Mouse (Mus musculus) retina, postnatal 1 day (tissue): ENCODE measurements around the gene Csf3.
A peak's percentile ranks its signal among the peaks of the same experiment; 100 is the strongest.
"Not testable (repeated sequence)": the region's sequence is repeated elsewhere in the genome, so short reads cannot be mapped to it uniquely, and the experiment has no call there.

ENCODE experiments used
- DNase-seq: peaks from one replicate; pipeline ENCODE4 v3.0.0-alpha.2; 2012

Gene Csf3

DNA sequence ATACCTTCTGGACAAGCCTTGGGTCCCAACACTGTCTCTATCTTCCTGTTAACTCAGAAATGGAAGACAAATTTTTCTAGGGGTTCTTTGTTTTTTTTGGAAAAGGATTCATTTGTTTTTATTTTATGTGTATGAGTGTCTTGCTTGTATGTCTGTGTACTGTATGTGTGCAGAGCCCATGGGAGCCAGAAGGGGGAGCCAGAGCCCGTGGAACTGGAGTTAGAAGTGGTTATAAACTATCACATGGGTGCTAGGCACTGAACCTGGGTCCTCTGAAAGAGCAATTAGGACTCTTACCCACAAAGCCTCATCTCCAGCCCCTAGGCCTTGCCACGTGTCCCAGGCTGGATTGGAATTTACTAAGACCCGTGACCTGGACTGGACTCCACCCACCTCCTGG lies 33.0 kb downstream of the Csf3 start:
- DNase-seq = no peak

- DNase-seq = no peak
Measured at GRCm38 (mm10) chr11:98735111-98735510, 34.0 kb downstream of the Csf3 start.

GRCm38 (mm10) chr11:98736176-98736575 lies 35.1 kb downstream of the Csf3 start:
- DNase-seq = no peak

DNA sequence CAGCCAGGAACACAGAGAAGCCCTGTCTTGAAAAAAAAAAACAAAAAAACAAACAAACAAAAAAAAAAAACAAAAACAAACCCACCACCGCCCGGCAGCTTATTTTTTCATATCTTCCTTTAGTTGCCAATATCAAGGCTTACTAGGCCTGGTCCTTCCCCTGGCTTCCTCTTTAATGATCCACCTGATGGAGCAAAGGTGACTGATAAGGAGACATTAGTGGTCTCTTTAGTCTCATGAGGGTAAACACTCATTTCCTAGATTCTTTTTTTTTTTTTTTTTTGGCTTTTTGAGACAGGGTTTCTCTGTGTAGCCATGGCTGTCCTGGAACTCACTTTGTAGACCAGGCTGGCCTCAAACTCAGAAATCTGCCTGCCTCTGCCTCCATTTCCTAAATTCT lies 36.2 kb downstream of the Csf3 start:
- not testable (repeated sequence) for DNase-seq

- DNase-seq = no peak
Measured at GRCm38 (mm10) chr11:98738428-98738911, 37.4 kb downstream of the Csf3 start.

DNA sequence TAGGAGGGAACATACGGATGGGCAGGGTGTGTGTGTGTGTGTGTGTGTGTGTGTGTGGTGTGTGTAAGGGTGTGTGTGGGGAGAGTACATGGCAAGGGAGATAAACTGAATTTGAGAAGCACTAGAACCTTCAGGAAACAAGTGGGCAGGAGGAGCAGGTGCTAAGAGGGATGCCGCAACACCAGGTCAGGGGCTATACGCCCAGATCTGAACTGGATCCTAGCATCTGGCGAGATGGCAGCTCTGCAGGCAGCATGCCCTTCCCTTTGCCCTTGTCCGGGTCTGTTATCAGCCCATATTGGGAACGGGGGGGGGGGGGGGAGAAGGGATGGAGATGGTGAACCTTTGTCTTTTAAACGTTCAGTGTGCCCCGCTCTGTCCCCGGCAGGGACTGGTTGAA lies 37.9 kb downstream of the Csf3 start:
- DNase-seq = no peak

- no peak for DNase-seq
Measured at GRCm38 (mm10) chr11:98740026-98740392, 38.9 kb downstream of the Csf3 start.

GRCm38 (mm10) chr11:98740393-98741050 lies 39.5 kb downstream of the Csf3 start, which contains the start of gene Thra:
Thra (plus strand) TSS chr11:98740638.
- peak; percentile 92 for DNase-seq

GRCm38 (mm10) chr11:98741051-98741620 lies 40.1 kb downstream of the Csf3 start:
- DNase-seq = no peak

- DNase-seq = peak; percentile 88
Measured at GRCm38 (mm10) chr11:98741622-98742396, 40.7 kb downstream of the Csf3 start.

- DNase-seq = peak; percentile 62
Measured at GRCm38 (mm10) chr11:98742397-98743291, 41.6 kb downstream of the Csf3 start.

GRCm38 (mm10) chr11:98743655-98744345 lies 42.7 kb downstream of the Csf3 start:
- DNase-seq = peak; percentile 87

- DNase-seq = no peak
Measured at GRCm38 (mm10) chr11:98744456-98745019, 43.5 kb downstream of the Csf3 start.

DNA sequence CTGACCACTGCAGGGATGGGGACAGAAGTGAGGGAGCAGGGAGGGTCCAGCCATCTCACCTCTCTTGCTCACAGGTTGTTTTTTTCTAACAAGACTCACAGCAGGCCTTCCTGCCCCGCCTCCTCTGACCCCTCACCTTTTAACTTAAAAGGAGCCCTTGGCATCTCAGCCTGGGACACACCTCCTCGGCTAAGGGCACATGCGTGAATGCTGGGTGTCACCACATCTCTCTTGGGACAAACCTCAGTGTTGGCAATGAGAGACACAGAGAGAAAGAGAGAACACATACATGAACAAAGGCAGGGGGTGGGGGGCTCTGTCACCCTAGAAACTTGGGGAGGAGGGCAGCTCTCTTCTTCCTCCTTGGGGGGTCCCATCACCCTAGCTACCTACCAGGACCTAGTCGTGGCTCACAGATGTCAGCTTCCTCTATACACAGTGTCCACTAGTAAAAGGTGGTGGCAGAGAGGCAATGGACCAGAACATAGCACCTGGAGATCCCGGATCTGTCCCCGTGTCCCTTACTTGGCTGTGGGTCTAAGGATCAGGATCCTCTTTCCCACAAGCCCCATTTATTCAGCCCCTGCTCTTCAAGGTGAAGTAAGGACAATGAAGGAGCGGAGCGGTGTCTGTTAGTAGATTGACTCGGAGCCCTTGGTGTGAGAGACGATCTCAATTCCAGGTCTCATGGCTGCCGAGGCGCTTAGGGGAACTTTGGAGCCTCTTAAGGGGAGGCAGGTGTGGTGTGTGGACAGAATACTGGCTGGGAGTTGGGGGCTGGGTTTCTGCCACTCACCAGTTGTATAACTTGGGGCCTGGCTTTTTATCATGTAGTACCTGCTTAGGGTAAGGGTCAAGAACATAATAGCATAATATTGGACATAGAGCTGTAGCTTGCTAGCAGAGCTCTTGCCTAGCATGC lies 45.1 kb downstream of the Csf3 start:
- no peak for DNase-seq

DNA sequence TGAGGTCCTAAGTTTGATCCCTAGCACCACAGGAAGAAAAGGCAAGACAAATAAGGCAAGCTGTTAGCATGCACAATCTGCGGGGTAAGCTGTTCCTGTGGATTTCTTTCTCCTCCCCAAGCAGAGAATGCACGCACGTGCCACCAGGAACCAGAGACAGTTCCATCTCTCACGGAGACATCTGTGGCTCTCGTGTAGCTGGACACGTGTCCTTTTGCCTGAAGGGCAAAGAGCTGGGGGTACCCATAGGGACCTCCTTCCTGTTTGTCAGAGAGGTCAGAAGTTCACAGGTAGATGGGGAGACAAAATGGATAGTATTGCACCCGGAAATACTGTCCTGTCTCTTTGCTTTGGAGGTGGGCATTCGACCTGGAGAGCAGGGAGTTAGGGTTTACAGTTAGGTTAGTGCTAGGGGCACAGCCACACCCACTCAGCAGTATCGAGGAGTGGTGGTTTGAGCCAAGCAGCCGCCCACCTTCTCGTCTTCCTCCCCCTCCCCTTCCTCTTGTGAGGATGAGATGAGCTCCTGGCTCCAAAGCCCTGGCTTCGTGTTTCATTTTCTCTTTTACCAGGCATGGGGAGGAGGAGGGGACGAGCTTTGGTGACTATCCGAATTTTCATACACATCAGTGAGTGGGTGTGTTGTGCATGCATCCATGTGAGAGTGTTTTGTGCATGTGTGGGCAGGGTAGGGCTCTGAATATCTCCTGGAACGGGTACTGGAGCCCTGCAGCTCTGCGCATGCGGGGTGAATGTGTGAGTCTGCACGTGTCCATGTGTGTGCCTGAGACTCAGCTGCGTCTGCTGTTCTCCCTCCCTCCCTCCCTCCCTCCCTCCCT lies 46.0 kb downstream of the Csf3 start:
- DNase-seq = peak; percentile 94

GRCm38 (mm10) chr11:98747804-98748505 lies 46.9 kb downstream of the Csf3 start:
- peak; percentile 72 for DNase-seq

DNA sequence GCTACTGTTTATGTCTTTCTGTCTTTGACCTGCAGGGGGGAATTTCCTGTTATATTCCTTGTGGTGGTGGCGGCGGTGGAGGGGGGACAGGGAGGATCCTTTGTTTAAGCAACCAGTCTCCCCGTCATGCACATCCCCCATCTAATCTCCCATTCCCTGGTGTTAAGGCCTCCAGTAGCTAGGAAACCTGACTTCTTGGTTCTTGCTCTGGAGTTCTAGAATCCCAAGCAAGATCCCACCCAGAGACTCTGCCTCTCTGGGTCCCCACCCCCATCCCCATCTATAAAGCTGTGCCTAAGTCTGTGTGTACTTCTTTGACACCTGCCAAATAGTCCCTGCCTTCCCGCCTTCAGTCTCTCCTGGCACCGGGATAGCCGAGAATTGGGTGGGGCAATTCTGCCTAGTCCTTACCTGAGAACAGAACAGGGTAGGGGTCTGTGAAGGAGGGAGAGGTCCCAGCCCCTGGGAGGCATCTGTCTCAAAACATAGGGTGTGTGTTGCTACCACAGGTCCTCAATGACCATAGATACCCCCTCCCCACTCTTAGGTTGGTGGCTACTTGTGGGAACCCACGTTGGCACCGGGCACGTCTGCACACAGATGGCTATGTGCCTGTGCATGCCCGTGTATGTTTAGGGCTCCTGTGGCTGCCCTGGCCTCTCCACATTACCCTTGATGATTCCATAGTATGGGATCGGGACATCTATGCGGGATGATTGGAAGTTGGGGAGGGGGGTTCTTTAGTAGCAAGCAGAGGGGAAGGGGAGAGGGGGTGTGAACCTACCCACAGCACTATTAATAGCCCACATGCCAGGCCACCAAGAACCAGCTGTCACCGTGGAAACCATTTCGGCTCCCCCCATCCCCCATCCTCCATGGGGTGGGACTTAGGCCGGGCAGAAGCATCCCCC lies 47.7 kb downstream of the Csf3 start:
- DNase-seq = peak; percentile 67

GRCm38 (mm10) chr11:98749716-98750115 lies 48.7 kb downstream of the Csf3 start:
- DNase-seq = peak; percentile 75
